Mouse (Mus musculus): ENCODE measurements around the gene Lrrfip2.

- TF ChIP-seq USF1 (IDR thresholded peaks at IDR 0.05; ENCODE audit: low read depth, low read length) = no peak
- no peak for TF ChIP-seq E2F4 (IDR thresholded peaks at IDR 0.05; ENCODE audit: insufficient replicate concordance, low read depth, low read length)
- TF ChIP-seq CTCF (conservative IDR thresholded peaks at IDR 0.05 in 1 of 2, IDR thresholded peaks at IDR 0.05 in 1 of 2; ENCODE audit: low read depth in 2 of 2, low read length in 2 of 2) = no peak
- no peak for TF ChIP-seq POLR2A (IDR thresholded peaks at IDR 0.05; ENCODE audit: low read depth, low read length)
- no peak for TF ChIP-seq SMC3 (IDR thresholded peaks at IDR 0.05; ENCODE audit: low read depth, low read length)
- TF ChIP-seq USF2 (conservative IDR thresholded peaks at IDR 0.05; ENCODE audit: low read depth, low read length) = no peak
- TF ChIP-seq KAT2A (IDR thresholded peaks at IDR 0.05; ENCODE audit: insufficient replicate concordance, low read length) = no peak
- no peak for TF ChIP-seq MAX (IDR thresholded peaks at IDR 0.05; ENCODE audit: low read length)
- TF ChIP-seq EP300 (IDR thresholded peaks at IDR 0.05; ENCODE audit: low read length) = no peak
Measured at GRCm38 (mm10) chr9:111118252-111118890, 979 bp downstream of the Lrrfip2 start.
